Mouse (Mus musculus) testis, postnatal 10 days (tissue): ENCODE results near the gene Nt5c3b.
A peak's percentile ranks its signal among the peaks of the same experiment; 100 is the strongest.

Experiments used
- DNase-seq: peaks from one replicate; pipeline ENCODE4 v3.0.0; 2021; ENCODE audit warnings: low spot score

The Nt5c3b gene

DNA sequence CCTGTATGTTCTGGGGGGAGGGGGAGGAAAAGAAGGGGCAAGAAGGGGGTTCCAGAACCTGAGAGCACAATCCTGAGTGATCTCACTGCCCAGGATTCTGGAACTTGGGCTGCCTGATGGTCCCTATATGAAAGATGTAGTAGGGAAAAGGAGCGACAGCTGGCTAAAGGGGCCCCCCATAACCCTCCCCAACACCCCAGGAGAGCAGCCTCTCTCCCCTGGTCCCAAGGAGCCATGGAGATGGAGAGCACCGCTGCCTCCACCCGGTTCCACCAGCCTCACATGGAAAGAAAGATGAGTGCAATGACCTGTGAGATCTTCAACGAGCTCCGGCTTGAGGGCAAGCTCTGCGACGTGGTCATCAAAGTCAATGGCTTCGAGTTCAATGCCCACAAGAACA lies at the start of gene Nt5c3b, which contains the start of gene Klhl10:
TSS of gene Nt5c3b (minus strand) at position 12 of the 400 bp plus-strand sequence.
TSS of gene Klhl10 (plus strand) at position 121 of the 400 bp plus-strand sequence.
- DNase-seq = no peak

DNA sequence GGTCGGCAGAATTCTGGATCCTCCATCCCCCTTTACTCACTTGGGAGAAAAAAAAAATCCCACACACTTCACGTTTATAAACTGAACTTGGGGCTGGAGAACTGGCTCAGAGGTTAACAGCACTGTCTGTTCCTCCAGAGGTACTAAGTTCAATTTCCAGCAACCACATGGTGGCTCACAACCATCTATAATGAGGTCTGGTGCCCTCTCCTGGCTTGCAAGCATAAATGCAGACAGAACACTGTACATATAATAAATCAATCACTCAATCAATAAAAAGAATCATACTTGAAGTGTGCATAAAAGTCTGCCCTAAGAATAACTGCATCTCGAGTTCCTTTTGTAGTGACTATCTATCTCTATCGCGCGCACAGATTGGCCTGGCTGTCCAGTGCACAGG lies 49.3 kb upstream of the Nt5c3b start:
- no peak for DNase-seq

DNA sequence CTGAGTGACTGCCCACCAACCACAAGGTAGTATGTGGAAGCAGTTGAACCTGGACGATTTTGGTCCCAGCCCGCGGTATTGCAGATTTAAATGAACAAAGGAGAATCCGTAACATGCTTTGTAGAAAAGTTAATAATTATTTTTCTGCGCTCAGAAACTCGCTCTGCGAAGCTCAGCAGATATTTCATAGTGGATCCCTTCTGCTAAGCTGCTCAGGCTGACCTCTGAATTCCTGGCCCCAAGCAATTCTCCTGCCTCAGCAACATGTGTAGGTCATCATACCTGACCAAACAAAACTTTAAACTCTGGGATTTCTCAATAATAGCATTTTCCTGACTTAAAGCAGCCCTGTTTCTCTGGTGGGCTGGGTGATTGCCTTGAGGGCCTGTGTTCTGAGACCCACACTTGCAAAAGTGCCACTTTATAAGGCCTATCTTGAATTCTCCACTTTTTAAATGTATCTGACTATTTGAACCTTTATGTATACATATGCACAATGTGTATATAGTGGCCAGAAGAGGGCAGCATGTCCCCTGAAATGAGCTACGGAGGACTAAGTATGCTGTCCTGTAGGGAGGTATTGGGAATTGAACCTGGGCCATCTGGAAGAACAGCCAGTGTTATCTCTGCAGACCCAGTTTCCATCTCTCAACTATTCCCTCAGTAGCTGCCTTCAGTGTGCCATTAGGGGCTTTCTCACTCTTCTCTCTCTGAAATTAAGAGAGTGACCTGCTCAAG lies 44.4 kb upstream of the Nt5c3b start:
- no peak for DNase-seq

DNA sequence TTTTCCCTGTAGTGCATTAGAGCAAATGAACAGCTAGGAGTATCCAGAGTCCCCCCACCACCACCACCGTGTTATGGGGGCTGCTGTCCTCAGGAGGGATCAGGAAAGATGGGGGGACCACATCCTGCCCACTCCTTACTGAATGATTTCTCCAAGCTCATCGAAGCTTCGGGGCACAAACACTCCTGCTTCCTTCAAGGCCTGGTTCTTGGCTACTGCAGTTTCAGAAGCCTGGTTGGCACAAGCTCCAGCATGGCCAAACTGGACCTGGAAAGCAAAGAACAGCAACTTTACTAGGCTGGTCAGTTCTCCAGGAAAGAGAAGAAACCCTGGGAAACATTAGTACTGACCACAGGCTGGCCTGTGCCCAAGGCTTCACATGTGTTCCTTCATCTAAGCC lies 42.9 kb upstream of the Nt5c3b start:
- DNase-seq = no peak

DNA sequence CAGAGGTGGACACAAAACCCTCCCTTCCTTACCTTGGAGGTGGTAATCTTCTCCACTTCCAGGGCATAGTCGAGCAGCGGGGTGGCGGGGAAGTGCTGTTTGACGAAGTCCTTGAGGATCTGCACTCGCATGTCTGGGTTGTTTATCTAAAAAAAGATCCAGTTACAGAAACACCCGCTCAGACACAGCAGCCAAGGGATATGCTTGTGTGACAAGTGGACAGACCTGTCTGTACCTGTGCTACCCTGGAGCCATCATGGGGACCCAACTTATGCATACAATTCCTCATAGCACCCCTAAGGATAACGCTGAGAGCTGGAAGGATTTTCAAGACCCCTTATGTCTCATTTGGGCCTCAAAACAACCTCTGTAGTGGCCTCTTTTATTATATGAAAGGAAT lies 37.5 kb upstream of the Nt5c3b start:
- DNase-seq = no peak

- DNase-seq = no peak
These were observed 34.7 kb upstream of the Nt5c3b start for GRCm38 (mm10) chr11:100476281-100476680.

- DNase-seq = no peak
These were observed 31.3 kb upstream of the Nt5c3b start for GRCm38 (mm10) chr11:100472935-100473295.

- DNase-seq = peak; percentile 91
These were observed 30.8 kb upstream of the Nt5c3b start, which contains the start of gene Klhl11 for GRCm38 (mm10) chr11:100472197-100472934. Gene Klhl11 (minus strand): TSS chr11:100472741.

DNA sequence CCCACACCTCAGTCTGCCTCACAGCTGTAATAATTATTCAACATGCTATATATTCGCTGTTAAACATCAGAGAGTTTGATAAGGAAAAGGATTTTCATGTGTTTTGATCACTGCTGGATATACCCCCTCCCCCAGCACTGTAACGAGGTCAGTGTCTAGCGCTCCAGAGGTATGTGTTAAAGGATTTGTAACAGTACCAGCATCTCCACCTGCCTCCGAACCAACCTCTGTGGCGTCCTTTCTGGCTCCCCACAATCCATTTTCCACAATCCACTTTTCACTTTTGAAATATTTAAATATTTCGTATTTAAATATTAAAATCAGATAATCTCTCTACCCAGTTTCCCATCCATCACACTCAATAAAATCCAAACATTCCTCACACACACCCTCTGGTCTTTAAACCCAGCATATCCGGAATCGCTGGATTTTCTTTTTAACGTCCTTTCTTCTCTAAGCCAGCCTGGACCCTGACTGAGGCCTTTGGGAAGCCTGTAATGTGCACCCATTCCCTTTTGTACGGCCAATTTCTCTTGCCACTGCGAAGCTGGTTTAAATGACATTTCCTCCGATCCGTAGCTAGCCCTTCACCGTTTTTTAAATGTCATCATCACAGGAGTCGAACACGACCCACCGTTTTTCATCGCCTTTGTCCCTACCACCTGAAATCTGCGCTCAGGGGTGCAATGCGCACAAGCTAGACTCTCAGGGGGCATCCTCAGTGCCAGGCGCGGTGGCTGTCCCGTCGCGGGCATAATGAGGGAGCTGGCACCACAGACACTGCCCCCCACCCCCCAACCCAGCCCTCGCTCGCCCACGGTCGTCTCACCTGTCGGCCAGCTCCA lies 30.0 kb upstream of the Nt5c3b start:
- DNase-seq = no peak

DNA sequence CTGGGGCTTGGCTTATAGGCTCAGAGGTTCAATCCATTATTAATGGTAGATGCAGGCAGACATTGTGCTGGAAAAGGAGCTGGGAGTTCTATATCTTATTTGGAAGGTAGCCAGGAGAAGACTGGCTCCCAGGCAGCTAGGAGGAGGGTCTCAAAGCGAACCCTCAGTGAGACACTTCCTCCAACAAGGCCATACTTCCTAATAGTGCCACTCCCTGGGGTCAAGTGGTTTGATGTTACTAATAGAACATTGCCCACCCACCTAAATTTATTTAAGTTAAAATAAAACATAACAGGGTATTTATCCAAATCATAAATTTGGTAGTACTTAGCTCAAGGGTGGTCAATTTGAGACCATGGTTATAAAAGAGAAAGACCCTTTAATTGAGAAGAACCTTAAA lies 24.2 kb upstream of the Nt5c3b start:
- no peak for DNase-seq

- DNase-seq = no peak
These were observed 23.7 kb upstream of the Nt5c3b start for GRCm38 (mm10) chr11:100465229-100465792.

GRCm38 (mm10) chr11:100462699-100463098 lies 21.1 kb upstream of the Nt5c3b start:
- DNase-seq = no peak

DNA sequence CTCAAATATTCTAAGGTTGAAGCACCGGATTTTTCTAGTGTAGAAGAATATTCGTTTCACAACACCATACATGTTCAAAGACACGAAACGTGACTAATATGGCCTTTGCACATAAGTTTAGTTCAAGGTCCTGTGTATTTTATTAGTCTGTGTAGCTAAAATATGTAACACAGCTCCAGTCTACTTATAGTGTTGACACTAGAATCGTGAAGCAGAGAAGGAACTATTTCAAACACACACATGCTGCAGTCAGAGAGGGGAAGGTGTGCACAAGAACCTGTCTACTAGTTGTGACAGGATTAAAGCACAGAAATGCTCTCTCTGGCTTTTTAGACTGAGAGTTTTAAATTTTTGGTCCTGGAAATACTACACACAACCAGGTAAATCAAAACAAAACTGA lies 16.1 kb upstream of the Nt5c3b start:
- DNase-seq = no peak

GRCm38 (mm10) chr11:100457247-100457646 lies 15.6 kb upstream of the Nt5c3b start:
- no peak for DNase-seq

- DNase-seq = no peak
These were observed 1.0 kb upstream of the Nt5c3b start for GRCm38 (mm10) chr11:100442625-100443024.

- peak; percentile 92 for DNase-seq
These were observed 701 bp downstream of the Nt5c3b start for GRCm38 (mm10) chr11:100440691-100441522.

- DNase-seq = no peak
These were observed 3.7 kb downstream of the Nt5c3b start for GRCm38 (mm10) chr11:100437901-100438300.

DNA sequence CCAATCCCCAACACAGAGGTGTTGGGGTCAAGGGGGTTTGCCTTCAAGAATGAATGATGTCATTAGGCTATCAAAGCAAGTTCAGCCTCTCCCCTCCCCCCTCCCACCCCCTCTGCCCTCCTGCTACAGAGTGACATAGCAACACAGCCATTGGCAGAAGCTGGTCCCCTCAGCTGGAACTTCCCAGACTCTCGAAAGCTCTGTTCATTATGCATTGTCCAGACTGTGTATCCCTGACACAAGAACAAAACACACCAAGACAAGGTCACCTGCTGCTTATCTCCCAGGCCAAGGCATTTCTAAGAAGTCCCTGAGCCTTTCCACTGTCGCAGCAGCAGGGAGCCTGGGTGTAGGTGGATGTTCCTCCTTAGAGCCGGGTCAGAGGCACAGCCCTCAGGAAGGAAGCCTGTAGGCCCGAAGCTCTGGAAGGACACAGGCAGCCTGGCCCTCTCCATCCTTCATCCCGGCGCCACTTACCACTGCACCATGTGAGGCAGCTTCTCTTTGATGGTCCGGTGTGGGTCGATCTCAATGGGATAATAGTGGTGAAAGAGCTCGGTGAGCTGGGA lies 5.8 kb downstream of the Nt5c3b start:
- DNase-seq = peak; percentile 45

GRCm38 (mm10) chr11:100432002-100432401 lies 9.6 kb downstream of the Nt5c3b start:
- no peak for DNase-seq

GRCm38 (mm10) chr11:100430052-100430451 lies 11.6 kb downstream of the Nt5c3b start:
- DNase-seq = no peak
